Mouse (Mus musculus) ES-E14 (cell line): Measurements from ENCODE around the gene Farsb. TPM values are rescaled to one million over a fixed set of nuclear protein-coding genes. Genes with fewer than 3 reads are reported as not detected.

Experiments
- DNase-seq: peaks from one replicate; pipeline ENCODE4 v3.0.0-alpha.2; 2013; ENCODE audit warnings: low read depth, low spot score
- H3K27ac ChIP-seq: 2 replicates; pipeline ENCODE4 v1.5.1; 2012; ENCODE audit warnings: low read depth, mild to moderate bottlenecking, low read length, moderate library complexity, mixed read lengths; ENCODE audit not compliant: poor library complexity, insufficient read depth, severe bottlenecking
- H3K36me3 ChIP-seq: 2 replicates; pipeline ENCODE4 v1.6.1; 2012; ENCODE audit warnings: mild to moderate bottlenecking, low read length, moderate library complexity, mixed read lengths; ENCODE audit not compliant: control insufficient read depth, poor library complexity, insufficient read depth, severe bottlenecking
- H3K4me1 ChIP-seq, 2 experiments: fragments of 150-350 bp in 1 of 2; sonication (generic) in 1 of 2; 2 replicates each; pipeline ENCODE4 v1.6.1; 2012; ENCODE audit warnings: low read length in 2 of 2, mild to moderate bottlenecking in 1 of 2, mixed read lengths in 1 of 2; ENCODE audit not compliant: control insufficient read depth in 2 of 2, insufficient read depth in 2 of 2, poor library complexity in 1 of 2
- H3K4me3 ChIP-seq, 2 experiments: fragments of 150-350 bp in 1 of 2; sonication (generic) in 1 of 2; 2 replicates each; pipeline ENCODE4 v1.5.1; 2012; ENCODE audit warnings: low read length in 2 of 2, low read depth in 1 of 2, mild to moderate bottlenecking in 1 of 2, mixed read lengths in 1 of 2; ENCODE audit not compliant: insufficient read depth in 1 of 2, poor library complexity in 1 of 2, severe bottlenecking in 1 of 2
- H3K9ac ChIP-seq: 2 replicates; pipeline ENCODE4 v1.6.1; 2012; ENCODE audit warnings: low read depth, mild to moderate bottlenecking, low read length, mixed read lengths; ENCODE audit not compliant: poor library complexity, insufficient read depth, severe bottlenecking
- H3K9me3 ChIP-seq: fragments of 150-350 bp; sonication (generic); 2 replicates; pipeline ENCODE4 v1.6.1; 2012; ENCODE audit warnings: low read depth, mild to moderate bottlenecking, low read length; ENCODE audit not compliant: control insufficient read depth, insufficient read depth
- CHD2 ChIP-seq: IDR thresholded peaks from 2 replicates; pipeline ENCODE4 v1.6.1; 2014; ENCODE audit warnings: mild to moderate bottlenecking, low read depth, low read length, inconsistent platforms
- HCFC1 ChIP-seq: IDR thresholded peaks from 2 replicates; pipeline ENCODE4 v1.6.1; 2012; ENCODE audit warnings: low read length, inconsistent platforms, borderline replicate concordance; ENCODE audit not compliant: insufficient read depth
- MAFK ChIP-seq: IDR thresholded peaks from 2 replicates; pipeline ENCODE4 v1.6.1; 2014; ENCODE audit warnings: mild to moderate bottlenecking, low read depth, low read length, inconsistent platforms; ENCODE audit not compliant: insufficient read depth
- ZC3H11A ChIP-seq: IDR thresholded peaks from 2 replicates; pipeline ENCODE4 v1.6.1; 2012; ENCODE audit warnings: low read depth, mild to moderate bottlenecking, inconsistent platforms, low read length, borderline replicate concordance
- ZNF384 ChIP-seq: IDR thresholded peaks from 2 replicates; pipeline ENCODE4 v1.6.1; 2012; ENCODE audit warnings: low read depth, low read length, inconsistent platforms
- in situ Hi-C, 2 experiments: fragments of 600-800 bp; cut with MboI; formaldehyde crosslinking; loops; one replicate each; pipeline ENCODE4 v1.15.1; 2025; ENCODE audit warnings: low sequenced_read_pairs in 2 of 2, inconsistent platforms in 1 of 2; ENCODE audit not compliant: unreplicated experiment in 2 of 2
- total RNA-seq: library from RNA; depleted of rRNA; stranded (reverse); fragments of 300-350 nt; gene quantifications from 2 replicates; pipeline ENCODE4 v1.2.3, GENCODE M21; 2012

The Farsb gene
- total RNA-seq, 1 experiment: 100 TPM

DNA sequence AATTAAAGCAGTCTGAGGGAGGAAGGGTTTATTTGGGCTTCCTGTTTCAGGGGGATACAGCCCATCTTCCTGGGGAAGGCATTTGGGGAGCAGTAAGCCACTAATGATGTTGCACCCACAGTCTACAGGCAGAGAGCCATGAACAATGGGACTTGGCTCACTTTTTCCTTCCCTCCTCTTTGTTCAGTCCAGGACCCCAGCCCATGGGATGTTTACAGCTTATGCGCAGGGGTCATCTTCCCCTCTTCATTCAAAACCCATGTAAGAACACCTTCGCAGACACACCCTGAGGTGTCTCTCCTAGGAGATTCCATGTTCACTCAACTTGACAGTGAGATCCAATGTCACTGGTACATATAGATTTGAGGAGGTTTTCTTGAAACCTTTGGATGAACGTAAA is 39.7 kb upstream of the Farsb start:
- DNase-seq: no peak
- H3K4me3 ChIP-seq: no peak overlapping the region
- H3K9me3 ChIP-seq: no peaks in the 10 kb centered on the region
- no peak overlapping the region for H3K27ac ChIP-seq
- H3K36me3 ChIP-seq: no peaks in the 10 kb centered on the region
- in situ Hi-C loops: no loop called here
- no peaks in the 10 kb centered on the region for H3K4me1 ChIP-seq
- TF ChIP-seq HCFC1: no peak
- no peak for TF ChIP-seq MAFK
- no peak for TF ChIP-seq ZC3H11A
- TF ChIP-seq ZNF384: no peak
- TF ChIP-seq CHD2: no peak
- H3K9ac ChIP-seq: no peak overlapping the region

DNA sequence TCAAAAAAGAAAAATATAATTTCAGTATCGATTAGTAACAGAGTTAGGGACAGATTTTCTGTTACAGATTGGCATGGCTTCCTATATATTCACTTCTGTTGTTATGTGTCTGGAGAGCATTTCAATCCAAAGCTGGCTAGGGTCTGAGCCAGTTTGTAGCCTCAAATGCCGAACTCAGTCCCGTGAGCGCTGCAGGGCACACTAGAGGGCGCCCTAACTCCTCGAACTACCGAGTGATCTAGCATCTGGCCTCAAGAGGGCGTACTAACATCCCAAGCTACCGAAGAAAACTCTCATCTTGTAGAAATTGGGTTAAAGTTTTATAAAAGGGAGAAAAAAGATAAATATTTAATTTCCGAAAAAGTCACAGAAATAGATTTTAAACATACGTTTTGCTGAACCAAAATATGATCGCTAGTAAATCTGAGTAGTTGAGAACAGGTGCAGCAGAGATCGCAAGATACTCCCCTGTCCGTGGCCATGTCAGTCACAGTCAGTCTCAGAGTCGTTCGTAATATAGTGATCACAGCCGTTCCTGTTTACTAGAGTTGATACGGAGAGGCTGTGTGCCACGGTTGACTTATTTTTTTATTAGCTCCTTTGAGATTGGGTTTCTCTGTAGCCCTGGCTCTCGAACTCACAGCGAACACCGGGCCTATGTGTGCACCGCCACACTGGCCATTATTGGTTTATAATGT is 36.6 kb upstream of the Farsb start:
- Histone ChIP-seq H3K4me3 (no peak overlapping the region), H3K4me1 (no peaks in the 10 kb centered on the region), H3K9me3 (no peaks in the 10 kb centered on the region), H3K27ac (no peak overlapping the region), H3K9ac (no peak overlapping the region), H3K36me3 (no peaks in the 10 kb centered on the region)
- no peak for TF ChIP-seq HCFC1
- no peak for TF ChIP-seq CHD2
- no peak for TF ChIP-seq MAFK
- no peak for TF ChIP-seq ZNF384
- peak; percentile 50; the same call in 1 of the 2 replicates for TF ChIP-seq ZC3H11A
- peak; percentile 66 for DNase-seq
- in situ Hi-C loops: no loop called here

DNA sequence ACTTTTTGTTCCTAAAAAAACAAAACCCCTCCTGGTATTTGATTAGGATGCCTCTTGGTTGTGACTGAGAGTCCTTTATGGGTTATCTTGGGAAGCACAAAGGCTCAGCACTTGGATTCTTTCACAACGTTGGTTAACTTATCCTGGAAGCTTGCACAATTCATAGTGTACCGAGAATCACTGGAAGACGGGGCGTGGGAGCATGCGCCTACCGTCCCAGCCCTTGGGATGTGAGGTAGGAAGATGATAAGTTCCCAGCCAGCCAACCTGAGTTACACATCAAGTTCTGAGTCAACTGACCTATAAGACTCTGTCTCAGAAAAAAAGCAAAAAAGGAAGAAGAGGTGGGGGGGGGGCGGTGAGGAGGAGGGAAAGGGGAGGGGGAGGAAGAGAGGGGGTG is 30.2 kb upstream of the Farsb start:
- Histone ChIP-seq H3K4me3 (no peak overlapping the region), H3K4me1 (no peaks in the 10 kb centered on the region), H3K9ac (no peak overlapping the region), H3K27ac (no peak overlapping the region), H3K9me3 (no peaks in the 10 kb centered on the region), H3K36me3 (no peaks in the 10 kb centered on the region)
- in situ Hi-C loops: no loop called here
- no peak for DNase-seq
- TF ChIP-seq MAFK (no peak), CHD2 (no peak)

DNA sequence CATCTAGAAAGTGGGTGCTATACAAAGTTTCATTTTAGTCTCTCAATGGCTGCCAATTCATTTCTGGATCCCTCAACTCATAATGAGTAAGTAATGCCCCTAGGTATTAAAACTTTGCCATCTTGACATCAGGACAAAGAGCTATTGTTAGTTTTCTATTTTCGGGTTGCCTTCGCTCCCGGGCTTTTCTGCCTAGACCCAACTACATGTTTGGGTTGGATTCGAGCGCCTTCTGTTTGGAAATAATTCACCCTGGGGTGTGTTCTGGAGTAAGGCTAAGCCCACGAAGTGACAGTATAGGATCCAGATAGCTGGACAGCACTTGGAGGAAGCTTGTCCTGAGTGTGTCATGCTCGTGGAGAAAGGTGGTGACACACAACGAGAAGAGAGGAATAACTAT is 24.1 kb upstream of the Farsb start:
- no peak overlapping the region for H3K9ac ChIP-seq
- no peaks in the 10 kb centered on the region for H3K36me3 ChIP-seq
- in situ Hi-C loops: no loop called here
- no peaks in the 10 kb centered on the region for H3K9me3 ChIP-seq
- H3K27ac ChIP-seq: no peak overlapping the region
- no peak for DNase-seq
- peaks cover 0 to 2% of the 10 kb centered on the region in 2 experiments; a peak in 1 of 4 replicates for H3K4me1 ChIP-seq
- H3K4me3 ChIP-seq: no peak overlapping the region
- TF ChIP-seq HCFC1 (no peak), CHD2 (no peak), MAFK (no peak), ZC3H11A (no peak), ZNF384 (no peak)
